Mouse (Mus musculus): Measurements from ENCODE around the gene Akna. TPM values are rescaled to one million over a fixed set of nuclear protein-coding genes. Genes with fewer than 3 reads are reported as not detected.

Akna gene
- polyA plus RNA-seq, 1 experiment from 2014 or later = 2.9 TPM

GRCm38 (mm10) chr4:63400541-63401306, 2.4 kb downstream of the Akna start:
- whole genome bisulfite sequencing = 81% methylated on average over 18 of the region's 18 CpGs
- H3K36me3 ChIP-seq (ENCODE audit: insufficient read depth, low read length) = 0 out of 2 replicates have a peak, but pooled peaks cover 3% of the 10 kb centered on the region
- H3K9ac ChIP-seq (ENCODE audit: low read depth, low read length) = no peak overlapping the region
- H3K9me3 ChIP-seq (replicated peaks; ENCODE audit: low read length) = no peaks in the 10 kb centered on the region
- no peak overlapping the region for H3K4me2 ChIP-seq (ENCODE audit: low read length)
- no peak for DNase-seq (ENCODE audit: low spot score)
- H3K4me1 ChIP-seq (replicated peaks; ENCODE audit: insufficient read depth, low read length) = peaks cover 35% of the 10 kb centered on the region
- H3K27ac ChIP-seq = no peak overlapping the region
- H3K4me3 ChIP-seq (replicated peaks; ENCODE audit: low read depth, low read length) = no peak overlapping the region
- no peaks in the 10 kb centered on the region for H3K27me3 ChIP-seq (ENCODE audit: insufficient read depth, low read length)
- TF ChIP-seq CTCF (IDR thresholded peaks at IDR 0.05; ENCODE audit: low read depth) = no peak
- no peak for ATAC-seq (replicated peaks; ENCODE audit: low FRiP score, low read depth)

GRCm38 (mm10) chr4:63399691-63400270, 3.4 kb downstream of the Akna start:
- no peak overlapping the region for H3K9ac ChIP-seq (ENCODE audit: low read depth, low read length)

GRCm38 (mm10) chr4:63398854-63399609, 4.1 kb downstream of the Akna start:
- DNase-seq (ENCODE audit: low spot score) (no peak), ATAC-seq (replicated peaks; ENCODE audit: low FRiP score, low read depth) (no peak)
- H3K36me3 ChIP-seq (ENCODE audit: insufficient read depth, low read length) = peaks cover 10% of the 10 kb centered on the region; the same call in 1 of the 2 replicates
- no peak overlapping the region for H3K9ac ChIP-seq (ENCODE audit: low read depth, low read length)
- peak overlapping the region; percentile 60 for H3K27ac ChIP-seq
- 42% methylated on average over 11 of the region's 11 CpGs for WGBS
- no peak overlapping the region for H3K4me3 ChIP-seq (replicated peaks; ENCODE audit: low read depth, low read length)
- H3K27me3 ChIP-seq (ENCODE audit: insufficient read depth, low read length) = no peaks in the 10 kb centered on the region
- peaks cover 26% of the 10 kb centered on the region for H3K4me1 ChIP-seq (replicated peaks; ENCODE audit: insufficient read depth, low read length)
- TF ChIP-seq CTCF (IDR thresholded peaks at IDR 0.05; ENCODE audit: low read depth) = no peak
- H3K9me3 ChIP-seq (replicated peaks; ENCODE audit: low read length) = no peaks in the 10 kb centered on the region
- H3K4me2 ChIP-seq (ENCODE audit: low read length) = no peak overlapping the region

More at GRCm38 (mm10) chr4:63399691-63400270, 3.4 kb downstream of the Akna start:
- DNase-seq (ENCODE audit: low spot score) (no peak), ATAC-seq (replicated peaks; ENCODE audit: low FRiP score, low read depth) (no peak)
- H3K9me3 ChIP-seq (replicated peaks; ENCODE audit: low read length) = no peaks in the 10 kb centered on the region
- H3K4me1 ChIP-seq (replicated peaks; ENCODE audit: insufficient read depth, low read length) = peaks cover 32% of the 10 kb centered on the region
- H3K36me3 ChIP-seq (ENCODE audit: insufficient read depth, low read length) = 0 out of 2 replicates have a peak, but pooled peaks cover 9% of the 10 kb centered on the region
- WGBS = 54% methylated on average over 8 of the region's 8 CpGs
- no peak overlapping the region for H3K4me2 ChIP-seq (ENCODE audit: low read length)
- peak overlapping the region; percentile 60 for H3K27ac ChIP-seq
- H3K4me3 ChIP-seq (replicated peaks; ENCODE audit: low read depth, low read length) = no peak overlapping the region
- no peak for TF ChIP-seq CTCF (IDR thresholded peaks at IDR 0.05; ENCODE audit: low read depth)
- H3K27me3 ChIP-seq (ENCODE audit: insufficient read depth, low read length) = no peaks in the 10 kb centered on the region

GRCm38 (mm10) chr4:63397981-63398537, 5.1 kb downstream of the Akna start:
- H3K4me1 ChIP-seq (replicated peaks; ENCODE audit: insufficient read depth, low read length) = 0 out of 2 replicates have a peak, but pooled peaks cover 17% of the 10 kb centered on the region
- H3K27ac ChIP-seq = no peak overlapping the region
- H3K4me3 ChIP-seq (replicated peaks; ENCODE audit: low read depth, low read length) = no peak overlapping the region
- no peak for TF ChIP-seq CTCF (IDR thresholded peaks at IDR 0.05; ENCODE audit: low read depth)
- H3K9me3 ChIP-seq (replicated peaks; ENCODE audit: low read length) = no peaks in the 10 kb centered on the region
- no peak overlapping the region for H3K9ac ChIP-seq (ENCODE audit: low read depth, low read length)
- H3K27me3 ChIP-seq (ENCODE audit: insufficient read depth, low read length) = no peaks in the 10 kb centered on the region
- DNase-seq (ENCODE audit: low spot score) = no peak
- H3K4me2 ChIP-seq (ENCODE audit: low read length) = no peak overlapping the region
- WGBS = 86% methylated on average over 10 of the region's 10 CpGs
- ATAC-seq (replicated peaks; ENCODE audit: low FRiP score, low read depth) = no peak
- peaks cover 13% of the 10 kb centered on the region; the same call in 1 of the 2 replicates for H3K36me3 ChIP-seq (ENCODE audit: insufficient read depth, low read length)

- no peak for TF ChIP-seq CTCF (IDR thresholded peaks at IDR 0.05; ENCODE audit: low read depth)
- Histone ChIP-seq H3K36me3 (ENCODE audit: insufficient read depth, low read length) (peaks cover 16% of the 10 kb centered on the region; the same call in 1 of the 2 replicates), H3K4me2 (ENCODE audit: low read length) (no peak overlapping the region), H3K4me1 (replicated peaks; ENCODE audit: insufficient read depth, low read length) (no peaks in the 10 kb centered on the region), H3K27me3 (ENCODE audit: insufficient read depth, low read length) (no peaks in the 10 kb centered on the region), H3K9me3 (replicated peaks; ENCODE audit: low read length) (no peaks in the 10 kb centered on the region), H3K4me3 (replicated peaks; ENCODE audit: low read depth, low read length) (no peak overlapping the region), H3K9ac (ENCODE audit: low read depth, low read length) (no peak overlapping the region), H3K27ac (no peak overlapping the region)
- 80% methylated on average over 6 of the region's 6 CpGs for WGBS
- DNase-seq (ENCODE audit: low spot score) (no peak), ATAC-seq (replicated peaks; ENCODE audit: low FRiP score, low read depth) (no peak)
These were observed 11.8 kb downstream of the Akna start for GRCm38 (mm10) chr4:63391322-63391721.
